Mouse (Mus musculus): ENCODE data around the gene Tsc22d1. TPM values are rescaled to one million over a fixed set of nuclear protein-coding genes. Genes with fewer than 3 reads are reported as not detected.
A peak's percentile ranks its signal among the peaks of the same experiment; 100 is the strongest.

Tsc22d1 gene
- total RNA-seq, 2 experiments from 2014 or later = 366 to 428 TPM

GRCm38 (mm10) chr14:76432369-76432768 lies 17.6 kb downstream of the Tsc22d1 start:
- DNase-seq = no peak
- intact Hi-C loops (cut with DNase I) = no loop called here

- DNase-seq = no peak
- intact Hi-C loops (cut with DNase I) = no loop called here
Measured at GRCm38 (mm10) chr14:76432816-76433215, 18.1 kb downstream of the Tsc22d1 start.

GRCm38 (mm10) chr14:76442160-76442559 lies 27.4 kb downstream of the Tsc22d1 start:
- intact Hi-C loops (cut with DNase I) = no loop called here

GRCm38 (mm10) chr14:76448987-76449386 lies 34.2 kb downstream of the Tsc22d1 start:
- intact Hi-C loops (cut with DNase I) = no loop called here
- DNase-seq = peak; percentile 43 to 63

More at GRCm38 (mm10) chr14:76442160-76442559, 27.4 kb downstream of the Tsc22d1 start:
- no peak for DNase-seq

GRCm38 (mm10) chr14:76451011-76451410 lies 36.2 kb downstream of the Tsc22d1 start:
- DNase-seq = no peak
- intact Hi-C loops (cut with DNase I) = no loop called here

- no peak for DNase-seq
- intact Hi-C loops (cut with DNase I) = no loop called here
Measured at GRCm38 (mm10) chr14:76452751-76453360, 38.1 kb downstream of the Tsc22d1 start.

- DNase-seq = no peak
- intact Hi-C loops (cut with DNase I) = no loop called here
Measured at GRCm38 (mm10) chr14:76454673-76455072, 39.9 kb downstream of the Tsc22d1 start.

GRCm38 (mm10) chr14:76455159-76455558 lies 40.4 kb downstream of the Tsc22d1 start:
- DNase-seq = no peak
- intact Hi-C loops (cut with DNase I) = no loop called here

GRCm38 (mm10) chr14:76457696-76458095 lies 42.9 kb downstream of the Tsc22d1 start:
- intact Hi-C loops (cut with DNase I) = no loop called here
- no peak for DNase-seq

GRCm38 (mm10) chr14:76460181-76460580 lies 45.4 kb downstream of the Tsc22d1 start:
- intact Hi-C loops (cut with DNase I) = no loop called here
- DNase-seq = no peak

GRCm38 (mm10) chr14:76461182-76461775 lies 46.5 kb downstream of the Tsc22d1 start:
- no peak for DNase-seq
- intact Hi-C loops (cut with DNase I) = no loop called here

GRCm38 (mm10) chr14:76463414-76464098 lies 48.8 kb downstream of the Tsc22d1 start:
- intact Hi-C loops (cut with DNase I) = no loop called here
- no peak for DNase-seq

GRCm38 (mm10) chr14:76464967-76465366 lies 50.2 kb downstream of the Tsc22d1 start:
- no peak for DNase-seq
- intact Hi-C loops (cut with DNase I) = loop anchor here (5.0 kb wide), 1 partner anchor 163 kb away; no protein-coding TSS in a partner anchor

- intact Hi-C loops (cut with DNase I) = loop anchor here (5.0 kb wide), 1 partner anchor 164 kb away; no protein-coding TSS in a partner anchor
- peak; percentile 68 to 83 for DNase-seq
Measured at GRCm38 (mm10) chr14:76466641-76467323, 52.0 kb downstream of the Tsc22d1 start.

- DNase-seq = no peak
- intact Hi-C loops (cut with DNase I) = loop anchor here (5.0 kb wide), 1 partner anchor 166 kb away; no protein-coding TSS in a partner anchor
Measured at GRCm38 (mm10) chr14:76467932-76468331, 53.2 kb downstream of the Tsc22d1 start.

GRCm38 (mm10) chr14:76471301-76471700 lies 56.5 kb downstream of the Tsc22d1 start:
- intact Hi-C loops (cut with DNase I) = loop anchor here (5.0 kb wide), 3 partner anchors 54 to 961 kb away; no protein-coding TSS in a partner anchor
- DNase-seq = no peak

GRCm38 (mm10) chr14:76472487-76472886 lies 57.7 kb downstream of the Tsc22d1 start:
- intact Hi-C loops (cut with DNase I) = loop anchor here (5.0 kb wide), 3 partner anchors 55 to 960 kb away; no protein-coding TSS in a partner anchor
- DNase-seq = no peak

- intact Hi-C loops (cut with DNase I) = loop anchor here (1.0 to 5.0 kb wide), 5 partner anchors 56 to 959 kb away; no protein-coding TSS in a partner anchor
Measured at GRCm38 (mm10) chr14:76473404-76473803, 58.6 kb downstream of the Tsc22d1 start.

GRCm38 (mm10) chr14:76474165-76474564 lies 59.4 kb downstream of the Tsc22d1 start:
- DNase-seq = peak in 1 of 2 experiments; percentile 43
- intact Hi-C loops (cut with DNase I) = loop anchor here (5.0 kb wide), 3 partner anchors 57 to 958 kb away; no protein-coding TSS in a partner anchor

More at GRCm38 (mm10) chr14:76473404-76473803, 58.6 kb downstream of the Tsc22d1 start:
- peak; percentile 59 to 75 for DNase-seq

- no peak for DNase-seq
- intact Hi-C loops (cut with DNase I) = loop anchor here (5.0 kb wide), 1 partner anchor 599 kb away; no protein-coding TSS in a partner anchor
Measured at GRCm38 (mm10) chr14:76476770-76477169, 62.0 kb downstream of the Tsc22d1 start.

Data from heart, postnatal 10 days (tissue).